In the genomic region with DNA sequence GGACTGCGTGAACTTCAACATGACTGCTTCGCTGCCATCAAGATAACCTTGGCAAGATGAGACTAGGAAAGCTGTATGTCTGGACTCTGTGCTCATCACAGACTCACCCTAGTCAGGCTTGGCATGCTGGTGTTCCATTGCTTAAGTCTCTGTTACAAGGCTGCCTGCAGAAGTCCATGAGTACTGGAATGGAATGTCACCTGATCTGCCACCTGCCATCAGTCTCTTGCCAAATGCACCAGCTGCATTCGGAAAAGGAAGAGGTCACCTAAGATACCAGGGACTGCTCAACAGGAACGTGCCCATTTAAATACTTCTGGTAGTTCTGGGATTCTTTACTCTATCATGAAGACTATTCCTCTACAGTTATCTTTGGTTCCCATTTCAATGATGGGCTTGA, we compare ENCODE assay signal across 15 mouse cellular contexts. TPM values are rescaled to one million over a fixed set of nuclear protein-coding genes. Genes with fewer than 3 reads are reported as not detected.
DNase-seq lines count a peak whose midpoint lies in the region.
"Had no signal": no experiment of that assay in that cellular context is flagged by ENCODE, and none has a peak within 500 bp of the region (broad histone marks: within the 10 kb centered on the region; RNA-seq: fewer than 3 reads in every experiment).

No protein-coding gene starts in this region.

- peak; percentile 5 to 11 for DNase-seq in cerebellum, postnatal 14 days
- no peak for DNase-seq in cerebellum, adult 9-11 months
- peak; percentile 87 for DNase-seq in gastrocnemius, adult 18-20 months (ENCODE audit: low spot score)
- peak; percentile 28 to 50 for DNase-seq in gastrocnemius, adult 8-10 months (ENCODE audit: low spot score in 2 of 2)
- DNase-seq in gastrocnemius, postnatal 25 days, result peak; percentile 69
- no peak for DNase-seq in kidney, adult 18-20 months
- no peak for DNase-seq in right cerebral cortex, adult 2 months (ENCODE audit: low spot score in 2 of 2)
- DNase-seq: adrenal gland, postnatal 10 days; adrenal gland, postnatal 36 days; B cell, adult 2 months; cerebellum, adult 11 months; forebrain, postnatal 0 days; heart, adult 11 months had no signal

RNA-seq across cellular contexts. Expression of a gene that starts 39.9 kb away (rescaled TPM):
- total RNA-seq in gastrocnemius, adult 18-20 months (2021), result 10 to 100 TPM; 35.7 to 43.0 TPM
- total RNA-seq in gastrocnemius, adult 8-10 months (2022), result 10 to 100 TPM; 42.3 to 48.5 (median 46.4) TPM
- 10 to 100 TPM; 23.2 to 31.4 TPM for total RNA-seq in gastrocnemius, postnatal 25 days (2021)
- total RNA-seq: CH12.LX; hematopoietic stem cell, adult 5-6 weeks had no signal

Comparison
In these comparisons a context has a peak if more than half of its experiments do, and no peak if none do; other contexts are left out.
1. DNase-seq: peak in cerebellum, postnatal 14 days (2 of 2), gastrocnemius, adult 18-20 months (single experiment), gastrocnemius, adult 8-10 months (2 of 2) and gastrocnemius, postnatal 25 days (single experiment); none in cerebellum, adult 9-11 months (single experiment), kidney, adult 18-20 months (single experiment) and right cerebral cortex, adult 2 months (0 of 2).